Mouse (Mus musculus): ENCODE results near the gene Akap7. TPM values are rescaled to one million over a fixed set of nuclear protein-coding genes. Genes with fewer than 3 reads are reported as not detected.

Akap7 gene
- polyA plus RNA-seq, 1 experiment from 2014 or later: 28.5 TPM

- 78% methylated on average over 5 of the region's 5 CpGs for WGBS (ENCODE audit: insufficient replicate concordance)
- Histone ChIP-seq H3K4me3 (ENCODE audit: low read depth, low read length) (no peak overlapping the region), H3K9ac (ENCODE audit: low read depth, low read length) (no peak overlapping the region), H3K36me3 (ENCODE audit: control insufficient read depth, insufficient read depth, low read length) (no peaks in the 10 kb centered on the region), H3K4me1 (ENCODE audit: control insufficient read depth, insufficient read depth, low read length) (no peaks in the 10 kb centered on the region), H3K9me3 (replicated peaks; ENCODE audit: control insufficient read depth, low read length) (no peaks in the 10 kb centered on the region), H3K4me2 (no peak overlapping the region), H3K27ac (ENCODE audit: low read depth, low read length) (no peak overlapping the region), H3K27me3 (ENCODE audit: control insufficient read depth, insufficient read depth, low read length) (no peaks in the 10 kb centered on the region)
- no peak for ATAC-seq (replicated peaks; ENCODE audit: insufficient number of reproducible peaks, low FRiP score, low TSS enrichment)
Observed at GRCm38 (mm10) chr10:25224371-25224770, 83.3 kb downstream of the Akap7 start.

- Histone ChIP-seq H3K9me3 (replicated peaks; ENCODE audit: control insufficient read depth, low read length) (no peaks in the 10 kb centered on the region), H3K4me1 (ENCODE audit: control insufficient read depth, insufficient read depth, low read length) (no peaks in the 10 kb centered on the region), H3K9ac (ENCODE audit: low read depth, low read length) (no peak overlapping the region), H3K4me2 (no peak overlapping the region), H3K36me3 (ENCODE audit: control insufficient read depth, insufficient read depth, low read length) (no peaks in the 10 kb centered on the region), H3K4me3 (ENCODE audit: low read depth, low read length) (no peak overlapping the region), H3K27me3 (ENCODE audit: control insufficient read depth, insufficient read depth, low read length) (no peaks in the 10 kb centered on the region), H3K27ac (ENCODE audit: low read depth, low read length) (no peak overlapping the region)
- 92% methylated on average over 3 of the region's 3 CpGs for WGBS (ENCODE audit: insufficient replicate concordance)
- ATAC-seq (replicated peaks; ENCODE audit: insufficient number of reproducible peaks, low FRiP score, low TSS enrichment): no peak
Observed at GRCm38 (mm10) chr10:25220754-25221153, 86.9 kb downstream of the Akap7 start.

GRCm38 (mm10) chr10:25219901-25220495, 87.7 kb downstream of the Akap7 start:
- Histone ChIP-seq H3K9me3 (replicated peaks; ENCODE audit: control insufficient read depth, low read length) (no peaks in the 10 kb centered on the region), H3K4me2 (no peak overlapping the region), H3K27ac (ENCODE audit: low read depth, low read length) (no peak overlapping the region), H3K4me1 (ENCODE audit: control insufficient read depth, insufficient read depth, low read length) (no peaks in the 10 kb centered on the region), H3K27me3 (ENCODE audit: control insufficient read depth, insufficient read depth, low read length) (no peaks in the 10 kb centered on the region), H3K4me3 (ENCODE audit: low read depth, low read length) (no peak overlapping the region), H3K36me3 (ENCODE audit: control insufficient read depth, insufficient read depth, low read length) (no peaks in the 10 kb centered on the region), H3K9ac (ENCODE audit: low read depth, low read length) (no peak overlapping the region)
- WGBS (ENCODE audit: insufficient replicate concordance): 87% methylated on average over 15 of the region's 15 CpGs
- ATAC-seq (replicated peaks; ENCODE audit: insufficient number of reproducible peaks, low FRiP score, low TSS enrichment): no peak

GRCm38 (mm10) chr10:25219220-25219628, 88.4 kb downstream of the Akap7 start:
- no peaks in the 10 kb centered on the region for H3K36me3 ChIP-seq (ENCODE audit: control insufficient read depth, insufficient read depth, low read length)
- 23% methylated on average over 7 of the region's 7 CpGs for WGBS (ENCODE audit: insufficient replicate concordance)
- H3K4me1 ChIP-seq (ENCODE audit: control insufficient read depth, insufficient read depth, low read length): no peaks in the 10 kb centered on the region
- H3K4me2 ChIP-seq: no peak overlapping the region
- H3K4me3 ChIP-seq (ENCODE audit: low read depth, low read length): no peak overlapping the region
- no peak for ATAC-seq (replicated peaks; ENCODE audit: insufficient number of reproducible peaks, low FRiP score, low TSS enrichment)
- no peak overlapping the region for H3K9ac ChIP-seq (ENCODE audit: low read depth, low read length)
- H3K27ac ChIP-seq (ENCODE audit: low read depth, low read length): no peak overlapping the region
- H3K9me3 ChIP-seq (replicated peaks; ENCODE audit: control insufficient read depth, low read length): no peaks in the 10 kb centered on the region
- H3K27me3 ChIP-seq (ENCODE audit: control insufficient read depth, insufficient read depth, low read length): no peaks in the 10 kb centered on the region

GRCm38 (mm10) chr10:25218746-25219145, 88.9 kb downstream of the Akap7 start:
- Histone ChIP-seq H3K36me3 (ENCODE audit: control insufficient read depth, insufficient read depth, low read length) (no peaks in the 10 kb centered on the region), H3K4me2 (no peak overlapping the region), H3K9ac (ENCODE audit: low read depth, low read length) (no peak overlapping the region), H3K4me1 (ENCODE audit: control insufficient read depth, insufficient read depth, low read length) (no peaks in the 10 kb centered on the region), H3K9me3 (replicated peaks; ENCODE audit: control insufficient read depth, low read length) (no peaks in the 10 kb centered on the region), H3K27me3 (ENCODE audit: control insufficient read depth, insufficient read depth, low read length) (no peaks in the 10 kb centered on the region), H3K4me3 (ENCODE audit: low read depth, low read length) (no peak overlapping the region), H3K27ac (ENCODE audit: low read depth, low read length) (no peak overlapping the region)
- no peak for ATAC-seq (replicated peaks; ENCODE audit: insufficient number of reproducible peaks, low FRiP score, low TSS enrichment)
- WGBS (ENCODE audit: insufficient replicate concordance): 65% methylated on average over 7 of the region's 7 CpGs

GRCm38 (mm10) chr10:25215977-25216376, 91.7 kb downstream of the Akap7 start:
- Histone ChIP-seq H3K9me3 (replicated peaks; ENCODE audit: control insufficient read depth, low read length) (no peaks in the 10 kb centered on the region), H3K4me3 (ENCODE audit: low read depth, low read length) (no peak overlapping the region), H3K4me1 (ENCODE audit: control insufficient read depth, insufficient read depth, low read length) (no peaks in the 10 kb centered on the region), H3K9ac (ENCODE audit: low read depth, low read length) (no peak overlapping the region), H3K36me3 (ENCODE audit: control insufficient read depth, insufficient read depth, low read length) (no peaks in the 10 kb centered on the region), H3K27me3 (ENCODE audit: control insufficient read depth, insufficient read depth, low read length) (no peaks in the 10 kb centered on the region), H3K27ac (ENCODE audit: low read depth, low read length) (no peak overlapping the region), H3K4me2 (no peak overlapping the region)
- ATAC-seq (replicated peaks; ENCODE audit: insufficient number of reproducible peaks, low FRiP score, low TSS enrichment): no peak
- WGBS (ENCODE audit: insufficient replicate concordance): 78% methylated on average over 3 of the region's 3 CpGs

- Histone ChIP-seq H3K9me3 (replicated peaks; ENCODE audit: control insufficient read depth, low read length) (no peaks in the 10 kb centered on the region), H3K4me3 (ENCODE audit: low read depth, low read length) (no peak overlapping the region), H3K36me3 (ENCODE audit: control insufficient read depth, insufficient read depth, low read length) (no peaks in the 10 kb centered on the region), H3K9ac (ENCODE audit: low read depth, low read length) (no peak overlapping the region), H3K27me3 (ENCODE audit: control insufficient read depth, insufficient read depth, low read length) (no peaks in the 10 kb centered on the region), H3K4me1 (ENCODE audit: control insufficient read depth, insufficient read depth, low read length) (no peaks in the 10 kb centered on the region), H3K4me2 (no peak overlapping the region), H3K27ac (ENCODE audit: low read depth, low read length) (no peak overlapping the region)
- ATAC-seq (replicated peaks; ENCODE audit: insufficient number of reproducible peaks, low FRiP score, low TSS enrichment): no peak
- 64% methylated on average over 4 of the region's 4 CpGs for WGBS (ENCODE audit: insufficient replicate concordance)
Observed at GRCm38 (mm10) chr10:25213716-25214115, 94.0 kb downstream of the Akap7 start.

- Histone ChIP-seq H3K9ac (ENCODE audit: low read depth, low read length) (no peak overlapping the region), H3K9me3 (replicated peaks; ENCODE audit: control insufficient read depth, low read length) (no peaks in the 10 kb centered on the region), H3K4me1 (ENCODE audit: control insufficient read depth, insufficient read depth, low read length) (no peaks in the 10 kb centered on the region), H3K36me3 (ENCODE audit: control insufficient read depth, insufficient read depth, low read length) (no peaks in the 10 kb centered on the region), H3K27me3 (ENCODE audit: control insufficient read depth, insufficient read depth, low read length) (no peaks in the 10 kb centered on the region), H3K27ac (ENCODE audit: low read depth, low read length) (no peak overlapping the region), H3K4me3 (ENCODE audit: low read depth, low read length) (no peak overlapping the region), H3K4me2 (no peak overlapping the region)
- no peak for ATAC-seq (replicated peaks; ENCODE audit: insufficient number of reproducible peaks, low FRiP score, low TSS enrichment)
- WGBS (ENCODE audit: insufficient replicate concordance): 59% methylated on average over 7 of the region's 7 CpGs
Observed at GRCm38 (mm10) chr10:25208619-25209018, 99.1 kb downstream of the Akap7 start.

GRCm38 (mm10) chr10:25207866-25208265, 99.8 kb downstream of the Akap7 start:
- Histone ChIP-seq H3K9me3 (replicated peaks; ENCODE audit: control insufficient read depth, low read length) (no peaks in the 10 kb centered on the region), H3K4me2 (no peak overlapping the region), H3K27me3 (ENCODE audit: control insufficient read depth, insufficient read depth, low read length) (no peaks in the 10 kb centered on the region), H3K36me3 (ENCODE audit: control insufficient read depth, insufficient read depth, low read length) (no peaks in the 10 kb centered on the region), H3K27ac (ENCODE audit: low read depth, low read length) (no peak overlapping the region), H3K9ac (ENCODE audit: low read depth, low read length) (no peak overlapping the region), H3K4me1 (ENCODE audit: control insufficient read depth, insufficient read depth, low read length) (no peaks in the 10 kb centered on the region), H3K4me3 (ENCODE audit: low read depth, low read length) (no peak overlapping the region)
- ATAC-seq (replicated peaks; ENCODE audit: insufficient number of reproducible peaks, low FRiP score, low TSS enrichment): no peak
- 45% methylated on average over 6 of the region's 6 CpGs for WGBS (ENCODE audit: insufficient replicate concordance)
